Mouse (Mus musculus): ENCODE results near the gene Il5. TPM values are rescaled to one million over a fixed set of nuclear protein-coding genes. Genes with fewer than 3 reads are reported as not detected.

The Il5 gene
- polyA plus RNA-seq, 1 experiment from 2014 or later, result not detected

- Histone ChIP-seq H3K4me2 (ENCODE audit: low read depth, low read length) (peak overlapping the region; percentile 82), H3K9me3 (ENCODE audit: control insufficient read depth, low read length) (no peaks in the 10 kb centered on the region), H3K27me3 (ENCODE audit: control insufficient read depth, insufficient read depth, low read depth, low read length) (no peaks in the 10 kb centered on the region), H3K4me3 (ENCODE audit: low read length) (peak overlapping the region; percentile 43), H3K4me1 (replicated peaks; ENCODE audit: control insufficient read depth, insufficient read depth, low read length) (peaks cover 47% of the 10 kb centered on the region), H3K27ac (ENCODE audit: low read length) (peak overlapping the region; percentile 99), H3K9ac (ENCODE audit: low read length) (peak overlapping the region; percentile 72), H3K36me3 (ENCODE audit: control insufficient read depth, insufficient read depth, low read length) (no peaks in the 10 kb centered on the region)
- WGBS, result 2% methylated on average over 23 of the region's 23 CpGs
- peak; percentile 48 for ATAC-seq (ENCODE audit: low read depth)
Measured at GRCm38 (mm10) chr11:53762827-53763495, 42.4 kb downstream of the Il5 start.

DNA sequence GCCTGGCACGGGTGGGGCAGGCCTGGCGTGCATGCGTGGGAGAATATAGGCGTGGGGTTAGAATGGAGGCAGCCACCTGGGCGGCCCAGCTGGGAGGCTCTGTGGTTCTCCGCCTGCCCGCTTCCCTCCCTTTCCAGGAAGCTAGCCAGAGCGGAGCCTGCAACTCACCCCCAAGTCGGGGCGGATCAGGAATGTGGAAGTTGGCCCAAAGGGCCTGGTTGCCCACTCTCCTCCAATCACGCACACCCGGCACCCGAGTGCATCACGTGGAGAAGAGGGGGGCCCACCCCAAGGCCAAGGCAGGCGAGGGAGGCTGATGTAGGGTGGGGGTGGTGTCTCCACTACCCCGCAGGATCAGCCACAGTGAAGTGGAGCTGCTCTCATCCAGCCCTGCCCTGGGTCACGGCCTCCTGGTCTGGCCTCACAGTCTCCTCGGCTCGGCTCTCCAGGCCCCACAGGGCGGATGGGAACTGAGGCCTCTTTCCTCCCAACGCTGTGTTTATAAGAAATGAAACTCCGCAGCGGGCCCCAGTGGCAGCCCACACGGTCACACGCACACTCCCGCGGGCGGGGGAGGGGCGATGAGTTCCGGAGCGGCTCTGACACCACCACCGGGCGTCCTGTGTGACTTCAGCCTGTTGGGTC, 43.0 kb downstream of the Il5 start:
- Histone ChIP-seq H3K36me3 (ENCODE audit: control insufficient read depth, insufficient read depth, low read length) (no peaks in the 10 kb centered on the region), H3K27ac (ENCODE audit: low read length) (peak overlapping the region; percentile 99), H3K9me3 (ENCODE audit: control insufficient read depth, low read length) (no peaks in the 10 kb centered on the region), H3K9ac (ENCODE audit: low read length) (peak overlapping the region; percentile 72), H3K4me2 (ENCODE audit: low read depth, low read length) (peak overlapping the region; percentile 82), H3K4me3 (ENCODE audit: low read length) (peak overlapping the region; percentile 43), H3K4me1 (replicated peaks; ENCODE audit: control insufficient read depth, insufficient read depth, low read length) (peaks cover 47% of the 10 kb centered on the region), H3K27me3 (ENCODE audit: control insufficient read depth, insufficient read depth, low read depth, low read length) (no peaks in the 10 kb centered on the region)
- ATAC-seq (ENCODE audit: low read depth), result peak; percentile 81
- under 1% methylated on average over 31 of the region's 33 CpGs for WGBS

GRCm38 (mm10) chr11:53764581-53764980, 44.0 kb downstream of the Il5 start:
- Histone ChIP-seq H3K4me2 (ENCODE audit: low read depth, low read length) (no peak overlapping the region), H3K27ac (ENCODE audit: low read length) (peak overlapping the region; percentile 99), H3K4me3 (ENCODE audit: low read length) (no peak overlapping the region), H3K4me1 (replicated peaks; ENCODE audit: control insufficient read depth, insufficient read depth, low read length) (peaks cover 48% of the 10 kb centered on the region), H3K27me3 (ENCODE audit: control insufficient read depth, insufficient read depth, low read depth, low read length) (no peaks in the 10 kb centered on the region), H3K36me3 (ENCODE audit: control insufficient read depth, insufficient read depth, low read length) (no peaks in the 10 kb centered on the region), H3K9ac (ENCODE audit: low read length) (peak overlapping the region; percentile 72), H3K9me3 (ENCODE audit: control insufficient read depth, low read length) (no peaks in the 10 kb centered on the region)
- ATAC-seq (ENCODE audit: low read depth), result no peak
- WGBS, result 49% methylated on average over 5 of the region's 5 CpGs

- no peak for ATAC-seq (ENCODE audit: low read depth)
- Histone ChIP-seq H3K9ac (ENCODE audit: low read length) (no peak overlapping the region), H3K4me2 (ENCODE audit: low read depth, low read length) (no peak overlapping the region), H3K9me3 (ENCODE audit: control insufficient read depth, low read length) (no peaks in the 10 kb centered on the region), H3K27ac (ENCODE audit: low read length) (no peak overlapping the region), H3K4me1 (replicated peaks; ENCODE audit: control insufficient read depth, insufficient read depth, low read length) (peaks cover 24% of the 10 kb centered on the region), H3K36me3 (ENCODE audit: control insufficient read depth, insufficient read depth, low read length) (no peaks in the 10 kb centered on the region), H3K27me3 (ENCODE audit: control insufficient read depth, insufficient read depth, low read depth, low read length) (no peaks in the 10 kb centered on the region), H3K4me3 (ENCODE audit: low read length) (no peak overlapping the region)
- 69% methylated on average over 13 of the region's 13 CpGs for WGBS
Measured at GRCm38 (mm10) chr11:53768422-53769184, 48.0 kb downstream of the Il5 start.

GRCm38 (mm10) chr11:53769185-53769576, 48.6 kb downstream of the Il5 start:
- Histone ChIP-seq H3K4me1 (replicated peaks; ENCODE audit: control insufficient read depth, insufficient read depth, low read length) (peaks cover 19% of the 10 kb centered on the region), H3K27me3 (ENCODE audit: control insufficient read depth, insufficient read depth, low read depth, low read length) (no peaks in the 10 kb centered on the region), H3K9me3 (ENCODE audit: control insufficient read depth, low read length) (no peaks in the 10 kb centered on the region), H3K36me3 (ENCODE audit: control insufficient read depth, insufficient read depth, low read length) (peaks cover 2% of the 10 kb centered on the region; the same call in 1 of the 2 replicates), H3K9ac (ENCODE audit: low read length) (peak overlapping the region; percentile 86), H3K4me3 (ENCODE audit: low read length) (peak overlapping the region; percentile 83), H3K27ac (ENCODE audit: low read length) (peak overlapping the region; percentile 41), H3K4me2 (ENCODE audit: low read depth, low read length) (peak overlapping the region; percentile 61)
- 47% methylated on average over 12 of the region's 12 CpGs for WGBS
- no peak for ATAC-seq (ENCODE audit: low read depth)

DNA sequence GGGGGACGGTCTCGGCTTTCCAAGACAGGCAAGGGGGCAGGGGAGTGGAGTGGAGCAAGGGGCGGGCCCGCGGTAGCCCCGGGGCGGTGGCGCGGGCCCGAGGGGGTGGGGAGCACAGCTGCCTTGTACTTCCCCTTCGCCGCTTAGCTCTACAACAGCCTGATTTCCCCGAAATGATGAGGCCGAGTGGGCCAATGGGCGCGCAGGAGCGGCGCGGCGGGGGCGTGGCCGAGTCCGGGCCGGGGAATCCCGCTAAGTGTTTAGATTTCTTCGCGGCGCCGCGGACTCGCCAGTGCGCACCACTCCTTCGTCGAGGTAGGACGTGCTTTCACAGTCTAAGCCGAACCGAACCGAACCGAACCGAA, 49.1 kb downstream of the Il5 start, which contains the start of gene Irf1:
Irf1 (plus strand) TSS at position 255 of the 365 bp plus-strand sequence.
- peak; percentile 96 for ATAC-seq (ENCODE audit: low read depth)
- peaks cover 14% of the 10 kb centered on the region for H3K4me1 ChIP-seq (replicated peaks; ENCODE audit: control insufficient read depth, insufficient read depth, low read length)
- peaks cover 2% of the 10 kb centered on the region; the same call in 1 of the 2 replicates for H3K36me3 ChIP-seq (ENCODE audit: control insufficient read depth, insufficient read depth, low read length)
- peak within 1 kb of the TSS; percentile 61 for H3K4me2 ChIP-seq (ENCODE audit: low read depth, low read length)
- H3K9me3 ChIP-seq (ENCODE audit: control insufficient read depth, low read length), result no peaks in the 10 kb centered on the region
- peak within 1 kb of the TSS; percentile 86 for H3K9ac ChIP-seq (ENCODE audit: low read length)
- under 1% methylated on average over 39 of the region's 40 CpGs for WGBS
- peak within 1 kb of the TSS; percentile 83 for H3K4me3 ChIP-seq (ENCODE audit: low read length)
- no peaks in the 10 kb centered on the region for H3K27me3 ChIP-seq (ENCODE audit: control insufficient read depth, insufficient read depth, low read depth, low read length)
- peak within 1 kb of the TSS; percentile 88 for H3K27ac ChIP-seq (ENCODE audit: low read length)

DNA sequence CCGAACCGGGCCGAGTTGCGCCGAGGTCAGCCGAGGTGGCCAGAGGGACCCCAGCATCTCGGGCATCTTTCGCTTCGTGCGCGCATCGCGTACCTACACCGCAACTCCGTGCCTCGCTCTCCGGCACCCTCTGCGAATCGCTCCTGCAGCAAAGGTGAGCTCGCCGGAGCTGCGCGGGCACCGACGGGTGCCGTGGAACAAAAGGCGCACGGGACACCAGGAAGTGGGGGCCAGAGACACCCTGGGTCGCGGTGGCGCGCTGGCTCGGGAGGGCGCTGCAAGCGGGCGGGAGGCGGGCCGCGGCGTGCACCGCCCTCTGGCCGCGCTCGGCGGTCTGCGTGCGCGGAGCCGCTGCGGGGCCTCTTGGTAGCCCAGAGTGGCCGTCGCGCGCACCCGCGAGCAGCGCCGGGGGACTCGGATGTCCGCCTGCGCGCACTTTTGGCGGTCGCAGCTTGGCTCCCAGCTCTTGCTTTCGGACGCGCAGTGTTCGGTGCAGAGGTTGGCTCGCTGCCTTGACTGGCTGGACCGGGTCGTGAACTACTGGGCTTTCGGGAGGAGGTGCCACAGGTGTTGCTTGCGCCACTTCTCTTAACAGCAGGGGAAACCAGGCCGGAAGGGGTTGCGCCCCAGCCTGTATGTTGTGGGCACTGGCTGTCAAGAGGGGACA, 49.7 kb downstream of the Il5 start:
- Histone ChIP-seq H3K4me1 (replicated peaks; ENCODE audit: control insufficient read depth, insufficient read depth, low read length) (peaks cover 12% of the 10 kb centered on the region), H3K36me3 (ENCODE audit: control insufficient read depth, insufficient read depth, low read length) (peaks cover 2% of the 10 kb centered on the region; the same call in 1 of the 2 replicates), H3K4me2 (ENCODE audit: low read depth, low read length) (peak overlapping the region; percentile 61), H3K4me3 (ENCODE audit: low read length) (peak overlapping the region; percentile 83), H3K9me3 (ENCODE audit: control insufficient read depth, low read length) (no peaks in the 10 kb centered on the region), H3K27ac (ENCODE audit: low read length) (peak overlapping the region; percentile 88), H3K27me3 (ENCODE audit: control insufficient read depth, insufficient read depth, low read depth, low read length) (no peaks in the 10 kb centered on the region), H3K9ac (ENCODE audit: low read length) (peak overlapping the region; percentile 86)
- WGBS, result 0% methylated on average over 75 of the region's 75 CpGs
- peak; percentile 93 for ATAC-seq (ENCODE audit: low read depth)

DNA sequence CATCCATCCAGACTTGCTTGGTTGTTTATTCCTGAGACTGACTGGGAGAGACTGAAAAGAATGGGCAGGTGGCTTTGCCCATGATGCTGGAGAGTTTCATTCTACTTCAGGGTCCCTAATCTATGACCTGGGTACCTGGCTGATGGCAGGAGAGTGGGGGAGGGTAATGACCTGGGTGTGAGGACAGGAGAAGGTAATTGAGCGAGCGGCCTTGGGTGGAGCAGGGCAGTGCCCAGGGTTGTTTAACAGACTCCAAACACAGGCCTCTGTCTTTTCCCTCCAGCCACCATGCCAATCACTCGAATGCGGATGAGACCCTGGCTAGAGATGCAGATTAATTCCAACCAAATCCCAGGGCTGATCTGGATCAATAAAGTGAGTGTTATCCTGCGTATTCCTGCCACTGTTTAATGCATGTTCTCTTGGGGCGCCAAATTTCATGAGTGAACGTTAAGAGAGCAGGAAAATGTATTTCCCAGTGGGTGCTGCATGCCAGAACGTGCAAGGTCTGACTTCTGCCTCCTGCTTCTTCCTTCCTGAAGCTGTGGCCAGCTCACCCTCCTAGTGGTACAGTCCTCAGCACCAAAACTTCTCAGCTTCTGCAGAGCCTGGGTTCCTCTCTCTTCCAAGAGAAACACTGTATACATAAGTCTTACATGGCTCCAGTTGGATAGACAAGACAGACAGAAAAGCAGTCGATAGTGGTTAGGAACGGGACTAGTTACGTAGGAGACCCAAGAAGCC, 50.6 kb downstream of the Il5 start:
- Histone ChIP-seq H3K4me1 (replicated peaks; ENCODE audit: control insufficient read depth, insufficient read depth, low read length) (peaks cover 12% of the 10 kb centered on the region), H3K9me3 (ENCODE audit: control insufficient read depth, low read length) (no peaks in the 10 kb centered on the region), H3K27me3 (ENCODE audit: control insufficient read depth, insufficient read depth, low read depth, low read length) (no peaks in the 10 kb centered on the region), H3K36me3 (ENCODE audit: control insufficient read depth, insufficient read depth, low read length) (peaks cover 2% of the 10 kb centered on the region), H3K4me3 (ENCODE audit: low read length) (peak overlapping the region; percentile 83), H3K4me2 (ENCODE audit: low read depth, low read length) (peak overlapping the region; percentile 61), H3K27ac (ENCODE audit: low read length) (no peak overlapping the region), H3K9ac (ENCODE audit: low read length) (peak overlapping the region; percentile 86)
- no peak for ATAC-seq (ENCODE audit: low read depth)
- 74% methylated on average over 11 of the region's 11 CpGs for WGBS
